Mouse (Mus musculus): ENCODE measurements at regions not wholly inside any gene's neighbourhood (a gene's known extent, or its start where the extent isn't known, plus 50 kb on each side); places are given as distances from the start of the nearest gene placed in this dataset.
A peak's percentile ranks its signal among the peaks of the same experiment; 100 is the strongest.

DNA sequence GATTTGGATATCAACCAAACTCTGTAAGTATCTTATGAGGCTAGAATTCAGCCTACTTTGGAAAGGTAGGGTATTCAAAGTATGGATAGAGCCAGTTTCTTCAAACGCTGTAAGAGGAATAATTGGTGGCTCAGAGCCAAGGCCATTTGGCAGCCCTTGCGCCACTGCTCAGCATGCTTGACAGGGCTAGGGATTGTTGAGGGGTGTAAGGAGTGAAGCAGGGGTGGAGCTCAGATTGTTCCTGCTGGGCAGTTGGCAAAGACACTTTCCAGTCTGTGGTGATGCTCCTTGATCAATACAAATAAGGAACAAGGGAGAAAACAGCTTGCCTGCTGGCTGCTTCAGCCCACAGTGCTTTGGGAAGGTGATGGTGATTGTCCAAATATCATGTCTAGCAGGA, 181.9 kb downstream of the Kcna5 start:
- peak; percentile 40 for DNase-seq (ENCODE audit: low spot score)

- DNase-seq (ENCODE audit: low spot score), result no peak
These were observed 183.8 kb upstream of the Ntf3 start for GRCm38 (mm10) chr6:126350476-126350875.

DNA sequence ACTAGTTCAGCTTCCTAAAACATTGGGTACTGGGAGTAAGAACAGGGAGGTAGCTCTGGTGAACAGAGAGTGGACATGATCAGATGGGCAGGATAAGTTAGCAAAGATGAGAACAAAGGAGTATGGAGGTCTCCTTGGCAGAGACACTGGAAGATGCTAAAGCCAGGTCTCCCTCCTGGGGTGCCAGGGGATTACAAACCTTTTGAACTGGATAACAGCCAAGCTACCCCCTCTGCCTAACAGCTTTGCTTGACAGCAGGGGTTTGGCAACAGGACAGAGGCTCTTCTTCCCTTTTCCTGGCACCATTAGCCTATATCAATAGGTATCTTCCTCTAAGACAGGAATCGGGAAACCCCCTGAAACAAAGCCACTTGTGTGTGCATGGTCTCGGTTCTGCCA, 183.2 kb upstream of the Ntf3 start:
- DNase-seq (ENCODE audit: low spot score), result no peak

- DNase-seq (ENCODE audit: low spot score), result no peak
These were observed 178.5 kb upstream of the Ntf3 start for GRCm38 (mm10) chr6:126345221-126345620.

- DNase-seq (ENCODE audit: low spot score), result no peak
These were observed 173.4 kb upstream of the Ntf3 start for GRCm38 (mm10) chr6:126340098-126340610.

DNA sequence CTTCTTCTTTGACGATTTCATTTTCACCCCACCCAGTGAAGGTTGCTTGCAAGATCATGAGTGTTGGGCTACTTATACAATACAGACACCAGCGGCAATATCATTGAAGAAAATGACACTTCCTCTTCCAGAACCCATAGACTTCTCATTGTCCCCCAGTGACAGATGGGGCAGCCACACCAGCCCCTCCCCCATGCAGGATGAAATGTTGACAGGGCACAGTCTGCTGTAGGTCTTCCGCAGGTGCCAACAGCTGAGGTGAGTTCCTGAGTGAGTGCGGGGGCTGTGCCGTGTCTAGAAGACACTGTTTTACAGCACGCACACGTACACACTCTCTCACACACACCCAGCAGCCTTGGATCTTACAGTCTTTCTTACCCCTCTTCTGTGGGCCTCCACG, 171.0 kb upstream of the Ntf3 start:
- no peak for DNase-seq (ENCODE audit: low spot score)

GRCm38 (mm10) chr6:126334258-126334657, 167.5 kb upstream of the Ntf3 start:
- no peak for DNase-seq (ENCODE audit: low spot score)

DNA sequence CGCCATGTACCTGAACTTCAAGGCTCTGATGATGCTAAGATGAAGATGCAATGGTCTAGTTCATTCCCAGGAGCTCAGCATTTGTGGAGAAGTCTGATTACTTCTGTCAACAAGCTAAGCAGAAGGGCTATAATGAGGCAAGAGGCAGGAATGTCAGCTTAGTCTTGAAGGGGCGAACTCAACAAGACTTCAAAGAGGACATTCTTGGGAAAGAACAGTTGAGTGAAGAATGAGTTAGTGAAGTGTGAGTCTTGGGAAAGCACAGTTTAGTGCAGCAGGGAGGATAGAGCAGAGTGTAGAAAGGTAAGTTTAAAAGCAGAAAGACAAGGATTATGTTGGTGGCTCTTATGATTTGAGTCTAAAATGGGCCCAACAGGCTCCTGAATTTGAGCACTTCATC, 160.5 kb upstream of the Ntf3 start:
- no peak for DNase-seq (ENCODE audit: low spot score)

- no peak for DNase-seq (ENCODE audit: low spot score)
These were observed 151.8 kb upstream of the Ntf3 start for GRCm38 (mm10) chr6:126318523-126318922.

DNA sequence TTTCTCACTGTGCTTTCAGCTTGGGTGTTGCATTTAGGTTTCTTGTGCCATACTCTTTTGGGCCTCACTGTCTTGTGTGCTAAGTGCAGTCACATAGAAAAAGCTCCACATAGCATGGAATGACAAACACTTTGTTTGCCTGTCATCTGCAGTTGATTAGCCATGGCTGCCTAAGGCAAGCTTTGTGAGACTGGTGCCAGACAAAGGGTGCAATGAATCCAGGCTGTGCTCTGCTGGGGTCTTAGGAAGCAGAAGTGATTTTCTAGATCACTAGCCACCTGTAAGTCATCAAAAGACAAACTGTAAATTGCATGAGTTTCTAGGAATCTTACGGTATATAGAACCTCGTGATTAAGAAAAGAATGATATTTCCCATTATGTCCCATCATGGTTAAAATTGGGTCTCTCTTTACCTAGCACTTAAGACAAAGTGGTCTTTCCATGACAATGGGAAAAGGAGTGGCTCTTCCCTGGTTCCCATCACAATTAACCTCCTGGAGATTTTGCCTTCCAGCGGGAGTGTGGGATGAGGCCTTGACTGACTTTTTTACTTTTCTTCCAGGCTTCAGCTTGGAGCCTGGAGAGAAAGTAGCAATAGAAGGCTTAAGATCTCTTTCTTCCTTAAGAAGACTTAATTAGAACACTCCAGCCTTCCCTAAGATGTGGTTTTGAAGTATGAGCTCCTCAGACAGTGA, 144.2 kb upstream of the Ntf3 start:
- DNase-seq (ENCODE audit: low spot score), result no peak

DNA sequence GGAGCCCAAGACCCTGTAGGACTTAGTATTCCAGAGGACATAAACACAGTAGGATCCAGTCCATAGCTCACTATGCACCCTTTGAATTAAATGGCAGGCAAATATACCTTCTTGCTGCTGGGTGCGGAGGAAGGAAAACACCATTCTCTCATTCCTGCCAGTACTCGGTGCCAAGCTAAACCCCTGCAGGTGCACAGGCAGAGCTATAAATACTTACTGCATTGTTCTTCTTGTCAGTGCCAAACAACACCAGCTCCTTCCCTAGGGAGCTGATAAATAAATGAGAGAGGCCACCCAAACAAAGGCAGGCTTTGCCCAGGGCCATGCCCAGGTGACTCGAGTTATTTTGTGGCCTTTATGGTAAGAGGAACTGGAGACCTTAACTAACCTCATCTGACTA, 136.4 kb upstream of the Ntf3 start:
- DNase-seq (ENCODE audit: low spot score), result no peak

DNA sequence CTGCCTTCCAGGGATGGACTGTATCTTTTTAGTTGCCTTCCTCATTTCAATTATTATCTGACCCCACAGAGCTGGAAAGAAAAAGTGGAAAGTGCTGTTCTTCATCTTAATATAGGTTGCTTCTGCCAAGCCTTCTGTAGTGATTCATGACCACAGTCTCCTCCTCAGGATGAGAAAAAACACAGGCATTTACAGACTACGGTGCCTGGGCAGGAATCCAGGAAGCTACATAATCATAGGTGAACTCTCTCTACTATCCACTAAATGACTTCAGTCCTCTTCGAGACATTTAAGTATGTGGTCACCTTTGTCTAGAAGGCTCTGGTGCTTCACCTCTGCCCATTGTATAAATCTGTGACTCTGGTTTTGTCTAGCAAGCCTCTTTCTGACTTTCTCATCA, 124.9 kb upstream of the Ntf3 start:
- DNase-seq (ENCODE audit: low spot score), result no peak

- no peak for DNase-seq (ENCODE audit: low spot score)
These were observed 120.5 kb upstream of the Ntf3 start for GRCm38 (mm10) chr6:126287166-126287565.

- DNase-seq (ENCODE audit: low spot score), result no peak
These were observed 119.5 kb upstream of the Ntf3 start for GRCm38 (mm10) chr6:126286201-126286600.

- no peak for DNase-seq (ENCODE audit: low spot score)
These were observed 117.7 kb upstream of the Ntf3 start for GRCm38 (mm10) chr6:126284409-126284808.

DNA sequence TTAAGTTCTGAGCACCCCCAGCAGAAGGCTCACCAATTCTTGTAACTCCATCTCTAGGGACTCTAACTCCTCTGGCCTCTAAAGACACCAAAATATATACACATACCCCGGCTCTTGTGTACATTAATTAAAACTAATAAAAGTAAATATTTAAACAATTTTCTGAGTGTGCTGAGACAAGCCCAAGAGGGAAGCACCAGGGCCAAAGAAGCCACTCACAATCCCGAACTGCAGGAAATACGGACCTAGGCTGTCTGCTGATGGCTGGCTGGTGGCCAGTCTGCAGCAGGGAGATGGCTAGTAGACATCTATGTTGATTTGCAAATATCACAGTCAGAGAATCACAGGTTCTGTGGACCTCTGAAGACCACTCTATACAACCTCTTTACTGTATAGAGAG, 113.6 kb upstream of the Ntf3 start:
- no peak for DNase-seq (ENCODE audit: low spot score)

DNA sequence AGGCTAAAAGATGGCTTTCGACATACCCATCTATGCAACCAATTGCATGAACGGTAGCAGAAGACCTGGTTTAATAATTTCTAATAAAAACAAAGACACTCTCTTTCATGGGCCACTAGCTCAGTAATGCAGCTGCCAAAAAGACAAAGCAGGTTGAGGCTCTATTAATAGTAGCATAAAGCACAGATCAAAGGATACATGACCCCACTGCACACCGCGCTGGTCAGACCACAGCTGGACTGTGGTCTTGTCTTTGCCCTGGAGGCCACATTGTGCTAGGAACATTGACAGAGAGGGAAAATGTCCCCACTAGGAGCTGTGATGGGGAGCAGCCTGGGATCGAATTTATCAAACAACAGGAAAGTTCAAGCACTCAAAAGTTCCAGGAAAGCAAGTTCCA, 79.3 kb upstream of the Ntf3 start:
- DNase-seq (ENCODE audit: low spot score), result no peak

DNA sequence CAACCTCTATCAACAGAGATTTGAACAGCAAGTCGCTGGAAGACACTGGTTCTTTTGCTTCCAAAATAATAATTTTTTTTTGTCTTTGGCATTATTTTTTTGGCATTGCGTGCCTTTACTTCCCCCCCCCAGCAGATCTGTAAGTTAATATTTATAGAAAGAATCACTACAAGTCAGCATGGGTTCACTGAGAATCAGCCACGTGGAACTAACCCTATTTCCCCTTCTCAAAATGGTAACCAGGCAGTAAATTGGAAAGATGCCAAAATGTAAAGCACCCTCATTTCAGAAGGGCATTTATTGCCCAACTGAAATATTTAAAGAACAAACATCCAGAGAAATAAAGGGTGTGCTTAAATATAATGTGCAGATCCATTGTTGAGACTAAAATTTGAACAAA, 78.7 kb upstream of the Ntf3 start:
- no peak for DNase-seq (ENCODE audit: low spot score)

DNA sequence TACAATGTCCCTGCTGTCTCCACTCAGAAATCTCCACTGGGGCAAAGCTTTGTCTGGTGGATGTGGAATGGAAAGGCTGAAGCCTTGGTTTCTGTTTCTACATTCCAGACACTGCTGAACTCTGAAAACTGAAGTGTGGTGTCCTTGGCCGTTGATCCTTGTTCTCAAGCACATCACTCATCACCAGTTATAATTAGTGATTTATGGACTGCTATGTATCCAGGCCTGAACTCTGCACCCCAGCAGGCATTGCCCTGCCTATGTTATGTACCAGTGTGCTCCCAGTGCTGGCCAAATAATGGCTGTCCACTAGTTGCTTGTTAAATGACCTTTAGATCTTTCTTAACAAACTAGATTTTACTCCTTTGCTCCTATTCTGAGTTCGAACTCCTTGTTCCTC, 75.6 kb upstream of the Ntf3 start:
- no peak for DNase-seq (ENCODE audit: low spot score)

DNA sequence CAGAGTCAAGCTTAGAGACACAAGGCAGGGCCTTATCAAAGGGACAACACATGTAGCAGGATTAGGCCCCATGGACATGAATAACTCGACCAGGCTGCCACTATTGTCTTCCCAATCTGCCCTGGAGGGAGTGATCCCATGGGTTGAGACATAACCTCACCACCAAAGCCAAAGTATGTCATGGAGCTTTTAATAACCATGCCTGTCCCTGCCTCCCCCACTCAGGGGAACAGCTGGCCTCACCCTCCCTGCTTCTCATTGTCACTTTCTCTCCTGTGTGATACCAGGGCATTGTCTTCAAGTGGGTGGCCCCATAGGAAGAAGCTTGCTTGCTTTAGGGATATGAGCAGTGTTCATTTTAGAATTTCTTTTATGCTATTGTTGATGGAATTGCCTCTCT, 73.5 kb upstream of the Ntf3 start:
- no peak for DNase-seq (ENCODE audit: low spot score)

Data from ovary, postnatal 14 days (tissue).